Mouse (Mus musculus) cerebellum, adult 18-20 months (tissue): Measurements from ENCODE around the gene Gm28374.
"Not testable (repeated sequence)": the region's sequence is repeated elsewhere in the genome, so short reads cannot be mapped to it uniquely, and the experiment has no call there.

Source experiments
- DNase-seq, 2 experiments: peaks; one replicate each; pipeline ENCODE4 v3.0.0; 2021

Gm28374 gene

GRCm38 (mm10) chr19:6054296-6054695 lies 27.8 kb downstream of the Gm28374 start:
- no peak for DNase-seq

GRCm38 (mm10) chr19:6052516-6052915 lies 29.5 kb downstream of the Gm28374 start:
- DNase-seq: peak in 1 of 2 experiments; percentile 3

- no peak for DNase-seq
These were observed 33.2 kb downstream of the Gm28374 start for GRCm38 (mm10) chr19:6048681-6049410.

GRCm38 (mm10) chr19:6047899-6048166 lies 34.2 kb downstream of the Gm28374 start:
- DNase-seq: peak in 1 of 2 experiments; percentile 21

- DNase-seq: peak in 1 of 2 experiments; percentile 31
These were observed 34.7 kb downstream of the Gm28374 start for GRCm38 (mm10) chr19:6047154-6047898.

- peak; percentile 93 for DNase-seq
These were observed 35.5 kb downstream of the Gm28374 start, which contains the start of gene Syvn1 for GRCm38 (mm10) chr19:6046294-6047153. Gene Syvn1 (plus strand): TSS chr19:6046576.

GRCm38 (mm10) chr19:6045366-6046293 lies 36.4 kb downstream of the Gm28374 start:
- peak in 1 of 2 experiments; percentile 13 for DNase-seq

GRCm38 (mm10) chr19:6044102-6044501 lies 38.0 kb downstream of the Gm28374 start:
- DNase-seq: not testable (repeated sequence)

GRCm38 (mm10) chr19:6042293-6042692 lies 39.8 kb downstream of the Gm28374 start:
- peak in 1 of 2 experiments; percentile 23 for DNase-seq

- DNase-seq: no peak
These were observed 42.1 kb downstream of the Gm28374 start for GRCm38 (mm10) chr19:6040002-6040401.

GRCm38 (mm10) chr19:6038326-6038725 lies 43.7 kb downstream of the Gm28374 start:
- DNase-seq: no peak

GRCm38 (mm10) chr19:6037695-6038094 lies 44.4 kb downstream of the Gm28374 start:
- no peak for DNase-seq

- DNase-seq: no peak
These were observed 46.0 kb downstream of the Gm28374 start for GRCm38 (mm10) chr19:6035966-6036585.

GRCm38 (mm10) chr19:6030520-6031280 lies 51.4 kb downstream of the Gm28374 start:
- DNase-seq: no peak

- no peak for DNase-seq
These were observed 52.6 kb downstream of the Gm28374 start for GRCm38 (mm10) chr19:6029426-6029825.

GRCm38 (mm10) chr19:6028991-6029390 lies 53.1 kb downstream of the Gm28374 start:
- no peak for DNase-seq
